Mouse (Mus musculus) testis, postnatal 14 days (tissue): Measurements from ENCODE around the gene Pxk.

Source experiments
- DNase-seq: peaks from one replicate; pipeline ENCODE4 v3.0.0; 2021; ENCODE audit warnings: low spot score

Gene Pxk

GRCm38 (mm10) chr14:8206179-8206910 lies 108.3 kb downstream of the Pxk start:
- DNase-seq: no peak

GRCm38 (mm10) chr14:8207105-8207504 lies 109.1 kb downstream of the Pxk start:
- DNase-seq: no peak

DNA sequence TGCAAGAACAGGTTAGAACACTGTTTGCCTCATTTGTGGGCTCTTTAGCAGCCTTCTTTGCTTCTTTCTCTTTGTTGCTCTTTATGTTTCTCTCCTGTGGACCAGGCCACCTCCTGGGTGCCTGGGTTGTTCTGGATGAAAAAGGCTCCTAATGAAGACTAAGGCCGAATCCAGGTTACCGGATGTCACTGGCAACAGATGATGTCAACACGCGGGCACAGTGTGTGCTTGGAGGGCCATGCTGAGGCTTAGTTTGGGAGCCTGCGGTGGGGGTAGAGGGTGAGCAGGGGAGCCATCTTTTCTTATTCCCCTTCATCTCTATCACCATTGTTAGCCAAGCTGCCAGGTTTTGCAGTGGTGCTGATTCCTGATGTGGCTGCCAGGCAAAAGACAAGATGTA lies 109.5 kb downstream of the Pxk start:
- no peak for DNase-seq

DNA sequence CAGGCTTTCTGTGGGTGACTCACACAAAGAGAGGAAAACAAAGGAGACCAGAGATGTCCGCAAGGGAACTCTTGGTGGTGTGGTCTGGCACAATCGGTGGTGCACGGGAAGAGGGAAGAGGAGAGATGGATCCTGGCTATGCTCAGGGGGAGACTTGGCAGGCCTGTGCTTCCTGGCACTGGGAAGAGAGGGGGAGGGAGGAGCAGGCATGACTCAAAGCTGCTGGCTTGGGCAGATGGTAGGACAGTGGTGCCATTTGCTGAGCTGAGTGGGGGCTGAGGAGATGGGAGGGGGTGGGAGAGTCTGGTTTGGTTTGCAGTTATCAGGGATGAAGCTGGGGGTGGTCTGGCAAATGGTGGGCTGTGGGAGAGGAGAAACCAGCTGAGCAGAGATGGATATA lies 110.9 kb downstream of the Pxk start:
- DNase-seq: no peak

DNA sequence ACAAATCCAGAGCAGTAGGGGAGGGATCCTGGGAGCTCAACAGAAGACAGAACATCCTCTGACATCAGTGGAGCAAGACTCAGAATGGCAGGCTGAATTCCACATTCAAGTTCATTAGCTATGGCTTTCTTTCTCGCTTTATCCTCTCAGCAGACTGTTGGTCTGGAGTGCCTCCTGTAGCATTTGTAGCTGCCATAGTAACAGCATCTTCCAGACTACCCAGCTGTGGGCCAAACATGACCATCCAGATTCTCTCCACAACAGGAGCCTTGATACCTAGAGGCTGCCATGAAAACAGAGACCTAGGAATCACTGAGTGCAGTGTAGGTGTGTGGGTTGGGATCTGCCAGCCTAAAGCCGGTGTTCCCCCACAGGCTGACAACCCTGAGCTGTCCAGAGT lies 111.9 kb downstream of the Pxk start:
- no peak for DNase-seq

GRCm38 (mm10) chr14:8212996-8213395 lies 115.0 kb downstream of the Pxk start:
- no peak for DNase-seq

DNA sequence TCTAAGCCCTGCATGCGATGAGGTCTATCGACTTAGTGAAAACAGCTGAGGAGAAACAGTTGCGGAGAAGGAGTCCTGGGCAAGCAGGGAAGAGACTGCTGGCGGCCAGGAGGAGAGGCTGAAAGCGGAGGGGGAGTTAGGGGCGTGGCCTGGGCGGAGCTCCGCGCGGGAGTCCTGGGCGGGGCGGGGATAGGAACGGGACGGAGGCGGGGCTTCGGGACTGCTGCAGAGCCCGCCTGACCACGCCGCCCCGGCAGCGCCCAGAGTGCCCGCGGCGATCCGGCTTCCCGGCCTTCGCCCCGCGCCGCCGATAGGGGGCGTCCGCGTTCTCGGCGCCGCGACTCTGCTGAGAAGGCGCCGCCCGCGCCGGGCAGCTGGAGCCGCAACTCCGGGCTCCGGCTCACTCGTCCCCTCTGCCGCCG lies 115.8 kb downstream of the Pxk start, which contains the start of gene Kctd6:
Kctd6 (plus strand) TSS at position 338 of the 422 bp plus-strand sequence.
- DNase-seq: peak; percentile 98
